Mouse (Mus musculus): ENCODE data around the gene Ptger1.

- TF ChIP-seq CTCF (IDR thresholded peaks at IDR 0.05; ENCODE audit: borderline replicate concordance, control insufficient read depth, extremely low read depth, insufficient read depth, low read length, poor library complexity) (no peak), POLR2A (IDR thresholded peaks at IDR 0.05; ENCODE audit: control insufficient read depth, extremely low read depth, insufficient read depth, low read length, poor library complexity) (peak; percentile 73; the same call in 1 of the 2 replicates)
Observed at GRCm38 (mm10) chr8:83698661-83699453, 32.4 kb downstream of the Ptger1 start, which contains the start of gene Pkn1.
